Mouse (Mus musculus) cortical plate, adult 2 months (tissue): ENCODE measurements around the gene Zscan21.

Experiments
- CTCF ChIP-seq: fragments of 200-500 bp; IDR thresholded peaks from 2 replicates; pipeline ENCODE4 v1.5.1; 2011; ENCODE audit warnings: mild to moderate bottlenecking, control low read depth, low read length; ENCODE audit not compliant: insufficient read depth; ENCODE audit errors: extremely low read depth
- POLR2A ChIP-seq: fragments of 200-500 bp; IDR thresholded peaks from 2 replicates; pipeline ENCODE4 v1.6.1; 2011; ENCODE audit warnings: mild to moderate bottlenecking, low read length, control low read depth; ENCODE audit not compliant: insufficient read depth; ENCODE audit errors: extremely low read depth

GRCm38 (mm10) chr5:138173217-138173616 is 56.5 kb downstream of the Zscan21 start:
- no peak for TF ChIP-seq POLR2A
- TF ChIP-seq CTCF = no peak
